Mouse (Mus musculus) megakaryocyte-erythroid progenitor cell, adult 5 weeks (primary cell): ENCODE results near the gene Gm20931. TPM values are rescaled to one million over a fixed set of nuclear protein-coding genes. Genes with fewer than 3 reads are reported as not detected.

ENCODE experiments used
- polyA plus RNA-seq: library from polyadenylated mRNA; stranded (reverse); fragments of >175 nt; gene quantifications from 2 replicates; pipeline ENCODE4 v1.2.3, GENCODE M21; 2012

The Gm20931 gene
- polyA plus RNA-seq, result not detected in 2 replicates

GRCm38 (mm10) chrY:55213420-55213819, at the start of gene Gm20931:
Gene Gm20931, plus strand, starts transcription at chrY:55213720.

